Mouse (Mus musculus) forebrain, embryonic 13.5 days (tissue): Measurements from ENCODE around the gene 4921504E06Rik. TPM values are rescaled to one million over a fixed set of nuclear protein-coding genes. Genes with fewer than 3 reads are reported as not detected.
A peak's percentile ranks its signal among the peaks of the same experiment; 100 is the strongest.

Experiments used
- ATAC-seq: fragments of 200-750 bp; cut with Nextera tagmentation; 2 replicates; pipeline ENCODE4 v1.8.0; 2017
- H3K27ac ChIP-seq: fragments of 300-500 bp; sonication (generic); 2 replicates; pipeline ENCODE4 v1.5.1; 2015; ENCODE audit warnings: inconsistent platforms, mild to moderate bottlenecking, moderate library complexity
- H3K27me3 ChIP-seq: fragments of 300-500 bp; sonication (generic); 2 replicates; pipeline ENCODE4 v1.6.1; 2015; ENCODE audit warnings: mild to moderate bottlenecking, inconsistent platforms
- H3K36me3 ChIP-seq: fragments of 300-500 bp; sonication (generic); 2 replicates; pipeline ENCODE4 v1.6.1; 2015; ENCODE audit warnings: mild to moderate bottlenecking, inconsistent platforms; ENCODE audit not compliant: poor library complexity, severe bottlenecking
- H3K4me1 ChIP-seq: fragments of 300-500 bp; sonication (generic); 2 replicates; pipeline ENCODE4 v1.6.1; 2015; ENCODE audit warnings: inconsistent platforms
- H3K4me2 ChIP-seq: fragments of 300-500 bp; sonication (generic); 2 replicates; pipeline ENCODE4 v1.6.1; 2015; ENCODE audit warnings: inconsistent platforms, mild to moderate bottlenecking, moderate library complexity
- H3K4me3 ChIP-seq: fragments of 300-500 bp; sonication (generic); 2 replicates; pipeline ENCODE4 v1.5.1; 2015; ENCODE audit warnings: mild to moderate bottlenecking, inconsistent platforms
- H3K9ac ChIP-seq: fragments of 300-500 bp; sonication (generic); 2 replicates; pipeline ENCODE4 v1.6.1; 2015; ENCODE audit warnings: mild to moderate bottlenecking, inconsistent platforms
- H3K9me3 ChIP-seq: fragments of 300-500 bp; sonication (generic); replicated peaks from 2 replicates; pipeline ENCODE4 v1.6.1; 2016; ENCODE audit warnings: inconsistent platforms
- WGBS: fragments of 180-500 bp; shearing (Covaris S2); methylation state at CpG from one replicate; pipeline ENCODE4 v1.1.7; 2015; 5-methylcytosine and 5-hydroxymethylcytosine counted together
- polyA plus RNA-seq: library from polyadenylated mRNA; unstranded; fragments of >200 nt; fragmentation: Nextera tagmentation; extraction: Ambion mirVana; gene quantifications from 2 replicates; pipeline ENCODE4 v1.2.1, GENCODE M21; 2015

The 4921504E06Rik gene
- polyA plus RNA-seq, 1 experiment from 2014 or later = not detected

GRCm38 (mm10) chr2:19461940-19462339 lies 91.8 kb downstream of the 4921504E06Rik start:
- 40% methylated on average over 2 of the region's 2 CpGs for WGBS
- Histone ChIP-seq H3K9me3 (no peaks in the 10 kb centered on the region), H3K27me3 (peaks cover 23% of the 10 kb centered on the region), H3K4me2 (no peak overlapping the region), H3K36me3 (no peaks in the 10 kb centered on the region), H3K4me1 (peaks cover 4% of the 10 kb centered on the region), H3K4me3 (no peak overlapping the region), H3K9ac (no peak overlapping the region), H3K27ac (no peak overlapping the region)
- ATAC-seq = no peak

GRCm38 (mm10) chr2:19458785-19459184 lies 94.9 kb downstream of the 4921504E06Rik start:
- Histone ChIP-seq H3K4me1 (peaks cover 18% of the 10 kb centered on the region), H3K27ac (no peak overlapping the region), H3K4me3 (no peak overlapping the region), H3K9ac (no peak overlapping the region), H3K4me2 (no peak overlapping the region), H3K27me3 (peaks cover 54% of the 10 kb centered on the region), H3K9me3 (no peaks in the 10 kb centered on the region), H3K36me3 (no peaks in the 10 kb centered on the region)
- WGBS = 21% methylated on average over 2 of the region's 2 CpGs
- no peak for ATAC-seq

GRCm38 (mm10) chr2:19455857-19456482 lies 97.7 kb downstream of the 4921504E06Rik start:
- Histone ChIP-seq H3K9ac (no peak overlapping the region), H3K4me3 (no peak overlapping the region), H3K9me3 (no peaks in the 10 kb centered on the region), H3K27me3 (peaks cover 78% of the 10 kb centered on the region), H3K4me2 (no peak overlapping the region), H3K27ac (no peak overlapping the region), H3K4me1 (peaks cover 28% of the 10 kb centered on the region), H3K36me3 (no peaks in the 10 kb centered on the region)
- peak; percentile 92 for ATAC-seq
- WGBS = 4% methylated on average over 10 of the region's 10 CpGs

- Histone ChIP-seq H3K9me3 (no peaks in the 10 kb centered on the region), H3K27ac (no peak overlapping the region), H3K4me1 (peaks cover 28% of the 10 kb centered on the region), H3K4me2 (no peak overlapping the region), H3K9ac (no peak overlapping the region), H3K27me3 (peaks cover 85% of the 10 kb centered on the region), H3K4me3 (no peak overlapping the region), H3K36me3 (no peaks in the 10 kb centered on the region)
- ATAC-seq = no peak
- WGBS = 1% methylated on average over 5 of the region's 5 CpGs
These were observed 98.5 kb downstream of the 4921504E06Rik start for GRCm38 (mm10) chr2:19455228-19455627.

GRCm38 (mm10) chr2:19452531-19453055 lies 101.1 kb downstream of the 4921504E06Rik start:
- no peak overlapping the region for H3K27ac ChIP-seq
- H3K4me3 ChIP-seq = peak overlapping the region; percentile 9
- peaks cover 37% of the 10 kb centered on the region for H3K4me1 ChIP-seq
- no peak for ATAC-seq
- peak overlapping the region; percentile 31 for H3K4me2 ChIP-seq
- H3K36me3 ChIP-seq = no peaks in the 10 kb centered on the region
- under 1% methylated on average over 19 of the region's 19 CpGs for whole genome bisulfite sequencing
- H3K27me3 ChIP-seq = peaks cover 100% of the 10 kb centered on the region
- no peak overlapping the region for H3K9ac ChIP-seq
- no peaks in the 10 kb centered on the region for H3K9me3 ChIP-seq

GRCm38 (mm10) chr2:19449308-19449707 lies 104.4 kb downstream of the 4921504E06Rik start:
- Histone ChIP-seq H3K9me3 (no peaks in the 10 kb centered on the region), H3K27me3 (peaks cover 99% of the 10 kb centered on the region), H3K4me1 (peaks cover 38% of the 10 kb centered on the region), H3K36me3 (no peaks in the 10 kb centered on the region), H3K27ac (no peak overlapping the region), H3K4me3 (no peak overlapping the region), H3K9ac (no peak overlapping the region), H3K4me2 (no peak overlapping the region)
- ATAC-seq = no peak
- 11% methylated on average over 4 of the region's 4 CpGs for WGBS

- H3K36me3 ChIP-seq = no peaks in the 10 kb centered on the region
- under 1% methylated on average over 27 of the region's 31 CpGs for whole genome bisulfite sequencing
- H3K9me3 ChIP-seq = no peaks in the 10 kb centered on the region
- H3K27ac ChIP-seq = no peak overlapping the region
- H3K4me1 ChIP-seq = peaks cover 38% of the 10 kb centered on the region
- peak; percentile 41 for ATAC-seq
- peak overlapping the region; percentile 50 for H3K4me2 ChIP-seq
- H3K27me3 ChIP-seq = peaks cover 99% of the 10 kb centered on the region
- H3K9ac ChIP-seq = peak overlapping the region; percentile 12; the same call in 1 of the 2 replicates
- 0 out of 2 replicates have a peak overlapping the region, but pooled peaks have one; percentile 14 for H3K4me3 ChIP-seq
These were observed 105.5 kb downstream of the 4921504E06Rik start for GRCm38 (mm10) chr2:19448042-19448700.

GRCm38 (mm10) chr2:19446746-19447145 lies 107.0 kb downstream of the 4921504E06Rik start:
- no peaks in the 10 kb centered on the region for H3K36me3 ChIP-seq
- no peak overlapping the region for H3K9ac ChIP-seq
- H3K4me1 ChIP-seq = peaks cover 30% of the 10 kb centered on the region
- WGBS = 4% methylated on average over 7 of the region's 7 CpGs
- H3K9me3 ChIP-seq = no peaks in the 10 kb centered on the region
- H3K4me3 ChIP-seq = peak overlapping the region; percentile 39; the same call in 1 of the 2 replicates
- H3K27me3 ChIP-seq = peaks cover 99% of the 10 kb centered on the region
- H3K27ac ChIP-seq = no peak overlapping the region
- no peak for ATAC-seq
- no peak overlapping the region for H3K4me2 ChIP-seq

- under 1% methylated on average over 65 of the region's 67 CpGs for WGBS
- no peaks in the 10 kb centered on the region for H3K9me3 ChIP-seq
- H3K4me2 ChIP-seq = peak overlapping the region; percentile 63
- peak overlapping the region; percentile 39 for H3K4me3 ChIP-seq
- H3K36me3 ChIP-seq = no peaks in the 10 kb centered on the region
- peaks cover 99% of the 10 kb centered on the region for H3K27me3 ChIP-seq
- H3K27ac ChIP-seq = no peak overlapping the region
- H3K9ac ChIP-seq = peak overlapping the region; percentile 16; the same call in 1 of the 2 replicates
- ATAC-seq = peak; percentile 46
- peaks cover 28% of the 10 kb centered on the region for H3K4me1 ChIP-seq
These were observed 107.7 kb downstream of the 4921504E06Rik start for GRCm38 (mm10) chr2:19445871-19446501.

- Histone ChIP-seq H3K4me1 (peaks cover 28% of the 10 kb centered on the region), H3K27ac (no peak within 1 kb of the TSS), H3K4me3 (peak within 1 kb of the TSS; percentile 39), H3K9ac (peak within 1 kb of the TSS; percentile 16; the same call in 1 of the 2 replicates), H3K9me3 (no peaks in the 10 kb centered on the region), H3K27me3 (peaks cover 99% of the 10 kb centered on the region), H3K4me2 (peak within 1 kb of the TSS; percentile 63), H3K36me3 (no peaks in the 10 kb centered on the region)
- peak; percentile 81 for ATAC-seq
- under 1% methylated on average over 52 of the region's 53 CpGs for WGBS
These were observed 108.5 kb downstream of the 4921504E06Rik start, which contains the start of gene Ptf1a for GRCm38 (mm10) chr2:19444931-19445831. Gene Ptf1a (plus strand): TSS chr2:19445663.

GRCm38 (mm10) chr2:19444346-19444745 lies 109.4 kb downstream of the 4921504E06Rik start:
- Histone ChIP-seq H3K36me3 (no peaks in the 10 kb centered on the region), H3K4me2 (no peak overlapping the region), H3K9me3 (no peaks in the 10 kb centered on the region), H3K27me3 (peaks cover 94% of the 10 kb centered on the region), H3K4me1 (peaks cover 28% of the 10 kb centered on the region), H3K27ac (no peak overlapping the region), H3K9ac (no peak overlapping the region), H3K4me3 (no peak overlapping the region)
- no peak for ATAC-seq
- WGBS = under 1% methylated on average over 9 of the region's 9 CpGs
